Mouse (Mus musculus) lung, embryonic 16.5 days (tissue): Measurements from ENCODE around the gene Rtl5. TPM values are rescaled to one million over a fixed set of nuclear protein-coding genes. Genes with fewer than 3 reads are reported as not detected.

ENCODE experiments used
- ATAC-seq: fragments of 200-750 bp; cut with Nextera tagmentation; 2 replicates; pipeline ENCODE4 v1.8.0; 2017; ENCODE audit warnings: low read depth, mild to moderate bottlenecking, moderate library complexity
- H3K27ac ChIP-seq: fragments of 300-500 bp; sonication (generic); 2 replicates; pipeline ENCODE4 v1.5.1; 2014; ENCODE audit warnings: mild to moderate bottlenecking, control low read depth, low read length
- H3K27me3 ChIP-seq: fragments of 300-500 bp; sonication (generic); 2 replicates; pipeline ENCODE4 v1.6.1; 2014; ENCODE audit warnings: low read depth, low read length, mixed read lengths; ENCODE audit not compliant: control insufficient read depth, insufficient read depth
- H3K36me3 ChIP-seq: fragments of 300-500 bp; sonication (generic); 2 replicates; pipeline ENCODE4 v1.6.1; 2014; ENCODE audit warnings: low read length; ENCODE audit not compliant: control insufficient read depth, insufficient read depth
- H3K4me1 ChIP-seq: fragments of 300-500 bp; sonication (generic); replicated peaks from 2 replicates; pipeline ENCODE4 v1.6.1; 2014; ENCODE audit warnings: low read length, mixed read lengths; ENCODE audit not compliant: control insufficient read depth, insufficient read depth
- H3K4me2 ChIP-seq: fragments of 300-500 bp; sonication (generic); 2 replicates; pipeline ENCODE4 v1.6.1; 2014; ENCODE audit warnings: low read depth, low read length, control low read depth
- H3K4me3 ChIP-seq: fragments of 300-500 bp; sonication (generic); 2 replicates; pipeline ENCODE4 v1.5.1; 2014; ENCODE audit warnings: mild to moderate bottlenecking, low read length, control low read depth
- H3K9ac ChIP-seq: fragments of 300-500 bp; sonication (generic); 2 replicates; pipeline ENCODE4 v1.6.1; 2014; ENCODE audit warnings: low read length, control low read depth
- H3K9me3 ChIP-seq: fragments of 300-500 bp; sonication (generic); 2 replicates; pipeline ENCODE4 v1.6.1; 2016; ENCODE audit warnings: low read length; ENCODE audit not compliant: control insufficient read depth
- WGBS: fragments of 180-500 bp; shearing (Covaris S2); extraction: QIAGEN DNeasy Blood & Tissue Kit; methylation state at CpG from one replicate; pipeline ENCODE4 v1.1.7; 2014; 5-methylcytosine and 5-hydroxymethylcytosine counted together
- polyA plus RNA-seq: library from polyadenylated mRNA; unstranded; fragments of >200 nt; fragmentation: Nextera tagmentation; extraction: Ambion mirVana; gene quantifications from 2 replicates; pipeline ENCODE4 v1.2.1, GENCODE M21; 2015

The Rtl5 gene
- polyA plus RNA-seq, 1 experiment from 2014 or later: 1.8 TPM

- WGBS: 18% methylated on average over 2 of the region's 2 CpGs
- Histone ChIP-seq H3K36me3 (no peaks in the 10 kb centered on the region), H3K9ac (peak overlapping the region; percentile 73; the same call in 1 of the 2 replicates), H3K4me2 (peak overlapping the region; percentile 72), H3K27ac (no peak overlapping the region), H3K4me1 (no peaks in the 10 kb centered on the region), H3K4me3 (peak overlapping the region; percentile 58), H3K27me3 (no peaks in the 10 kb centered on the region), H3K9me3 (no peaks in the 10 kb centered on the region)
- 0 out of 2 replicates have a peak, but pooled peaks have one; percentile 13 for ATAC-seq
These were observed 413 bp upstream of the Rtl5 start for GRCm38 (mm10) chrX:102071517-102071916.

- Histone ChIP-seq H3K4me2 (no peak overlapping the region), H3K36me3 (no peaks in the 10 kb centered on the region), H3K9me3 (no peaks in the 10 kb centered on the region), H3K4me1 (no peaks in the 10 kb centered on the region), H3K4me3 (no peak overlapping the region), H3K27me3 (no peaks in the 10 kb centered on the region), H3K9ac (no peak overlapping the region), H3K27ac (no peak overlapping the region)
- ATAC-seq: no peak
- 89% methylated on average over 24 of the region's 24 CpGs for WGBS
These were observed 2.1 kb downstream of the Rtl5 start for GRCm38 (mm10) chrX:102068811-102069540.

- H3K4me2 ChIP-seq: no peak overlapping the region
- ATAC-seq: no peak
- H3K9me3 ChIP-seq: no peaks in the 10 kb centered on the region
- H3K27ac ChIP-seq: no peak overlapping the region
- H3K9ac ChIP-seq: no peak overlapping the region
- no peak overlapping the region for H3K4me3 ChIP-seq
- H3K36me3 ChIP-seq: no peaks in the 10 kb centered on the region
- no peaks in the 10 kb centered on the region; the same call in 1 of the 2 replicates for H3K27me3 ChIP-seq
- WGBS: 76% methylated on average over 6 of the region's 6 CpGs
- no peaks in the 10 kb centered on the region for H3K4me1 ChIP-seq
These were observed 4.0 kb downstream of the Rtl5 start for GRCm38 (mm10) chrX:102067118-102067517.

- WGBS: 18% methylated on average over 9 of the region's 9 CpGs
- H3K36me3 ChIP-seq: no peaks in the 10 kb centered on the region
- H3K4me3 ChIP-seq: no peak overlapping the region
- no peak overlapping the region for H3K4me2 ChIP-seq
- H3K27ac ChIP-seq: no peak overlapping the region
- no peak overlapping the region for H3K9ac ChIP-seq
- peak; percentile 34; the same call in 1 of the 2 replicates for ATAC-seq
- H3K9me3 ChIP-seq: no peaks in the 10 kb centered on the region
- peaks cover under 1% of the 10 kb centered on the region; the same call in 1 of the 2 replicates for H3K4me1 ChIP-seq
- H3K27me3 ChIP-seq: no peaks in the 10 kb centered on the region; the same call in 1 of the 2 replicates
These were observed 5.0 kb downstream of the Rtl5 start for GRCm38 (mm10) chrX:102066134-102066533.

GRCm38 (mm10) chrX:102065213-102065775, 5.8 kb downstream of the Rtl5 start:
- Histone ChIP-seq H3K4me3 (no peak overlapping the region), H3K27ac (no peak overlapping the region), H3K4me2 (no peak overlapping the region), H3K4me1 (peaks cover 5% of the 10 kb centered on the region; the same call in 1 of the 2 replicates), H3K27me3 (no peaks in the 10 kb centered on the region; the same call in 1 of the 2 replicates), H3K9ac (no peak overlapping the region), H3K9me3 (no peaks in the 10 kb centered on the region), H3K36me3 (no peaks in the 10 kb centered on the region)
- no peak for ATAC-seq
- 52% methylated on average over 4 of the region's 4 CpGs for WGBS

GRCm38 (mm10) chrX:102064062-102064461, 7.0 kb downstream of the Rtl5 start:
- H3K36me3 ChIP-seq: no peaks in the 10 kb centered on the region
- H3K4me1 ChIP-seq: peaks cover 7% of the 10 kb centered on the region; the same call in 1 of the 2 replicates
- H3K4me3 ChIP-seq: no peak overlapping the region
- 60% methylated on average over 3 of the region's 3 CpGs for WGBS
- H3K9me3 ChIP-seq: no peaks in the 10 kb centered on the region
- ATAC-seq: no peak
- no peaks in the 10 kb centered on the region; the same call in 1 of the 2 replicates for H3K27me3 ChIP-seq
- no peak overlapping the region for H3K27ac ChIP-seq
- H3K9ac ChIP-seq: no peak overlapping the region
- no peak overlapping the region for H3K4me2 ChIP-seq

- H3K4me2 ChIP-seq: no peak overlapping the region
- no peaks in the 10 kb centered on the region for H3K9me3 ChIP-seq
- no peaks in the 10 kb centered on the region for H3K36me3 ChIP-seq
- peaks cover 7% of the 10 kb centered on the region; the same call in 1 of the 2 replicates for H3K4me1 ChIP-seq
- H3K4me3 ChIP-seq: no peak overlapping the region
- peak; percentile 88 for ATAC-seq
- WGBS: 8% methylated on average over 2 of the region's 2 CpGs
- H3K27ac ChIP-seq: peak overlapping the region; percentile 31; the same call in 1 of the 2 replicates
- H3K9ac ChIP-seq: no peak overlapping the region
- no peaks in the 10 kb centered on the region; the same call in 1 of the 2 replicates for H3K27me3 ChIP-seq
These were observed 10.2 kb downstream of the Rtl5 start for GRCm38 (mm10) chrX:102060891-102061290.

- Histone ChIP-seq H3K9me3 (no peaks in the 10 kb centered on the region), H3K4me2 (no peak overlapping the region), H3K27me3 (no peaks in the 10 kb centered on the region; the same call in 1 of the 2 replicates), H3K4me1 (peaks cover 7% of the 10 kb centered on the region; the same call in 1 of the 2 replicates), H3K27ac (no peak overlapping the region), H3K4me3 (no peak overlapping the region), H3K36me3 (no peaks in the 10 kb centered on the region), H3K9ac (no peak overlapping the region)
- WGBS: 53% methylated on average over 5 of the region's 5 CpGs
- ATAC-seq: peak; percentile 80
These were observed 10.9 kb downstream of the Rtl5 start for GRCm38 (mm10) chrX:102060243-102060642.

GRCm38 (mm10) chrX:102059437-102059836, 11.7 kb downstream of the Rtl5 start:
- Histone ChIP-seq H3K4me3 (no peak overlapping the region), H3K27ac (no peak overlapping the region), H3K36me3 (no peaks in the 10 kb centered on the region), H3K9me3 (no peaks in the 10 kb centered on the region), H3K27me3 (no peaks in the 10 kb centered on the region; the same call in 1 of the 2 replicates), H3K4me2 (no peak overlapping the region), H3K4me1 (peaks cover 7% of the 10 kb centered on the region; the same call in 1 of the 2 replicates), H3K9ac (no peak overlapping the region)
- no peak for ATAC-seq
- 52% methylated on average over 9 of the region's 9 CpGs for WGBS
